Mouse (Mus musculus): ENCODE results near the gene Adam11.

Gene Adam11

DNA sequence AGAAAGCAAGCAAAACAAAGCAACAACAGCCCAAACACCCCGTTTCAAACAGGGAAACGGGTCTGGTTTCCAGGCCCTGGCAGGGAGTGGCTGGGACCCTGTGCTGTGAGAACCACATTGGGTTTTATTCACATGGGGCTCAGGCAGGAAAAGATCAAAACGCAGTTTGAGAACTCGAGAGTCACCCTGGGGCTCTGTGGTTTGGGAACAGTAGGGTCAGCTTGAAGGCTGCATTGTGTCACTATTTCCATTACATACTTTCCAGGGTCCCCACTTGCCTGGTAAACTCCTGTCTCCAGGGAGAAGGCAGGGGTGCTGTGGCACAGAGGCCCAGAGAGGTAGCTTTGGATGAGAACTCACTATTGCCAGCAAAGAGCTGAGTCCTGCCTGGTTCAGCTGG, 65.9 kb downstream of the Adam11 start:
- no peak for DNase-seq (ENCODE audit: low read depth, low spot score)

Measured in skeletal muscle tissue, adult 2 months (tissue).